Mouse (Mus musculus): Measurements from ENCODE around the gene Ank2.

The Ank2 gene

GRCm38 (mm10) chr3:127225799-127226730, 273.1 kb downstream of the Ank2 start:
- DNase-seq, result peak; percentile 4

- no peak for DNase-seq
These were observed 273.9 kb downstream of the Ank2 start for GRCm38 (mm10) chr3:127225167-127225798.

GRCm38 (mm10) chr3:127224315-127225166, 274.6 kb downstream of the Ank2 start:
- DNase-seq, result no peak

- no peak for DNase-seq
These were observed 277.1 kb downstream of the Ank2 start for GRCm38 (mm10) chr3:127222086-127222485.

- no peak for DNase-seq
These were observed 278.3 kb downstream of the Ank2 start for GRCm38 (mm10) chr3:127220859-127221258.

- DNase-seq, result no peak
These were observed 285.6 kb downstream of the Ank2 start for GRCm38 (mm10) chr3:127213534-127213933.

GRCm38 (mm10) chr3:127211119-127211518, 288.0 kb downstream of the Ank2 start:
- DNase-seq, result no peak

- no peak for DNase-seq
These were observed 288.6 kb downstream of the Ank2 start for GRCm38 (mm10) chr3:127210552-127210951.

- no peak for DNase-seq
These were observed 290.3 kb downstream of the Ank2 start for GRCm38 (mm10) chr3:127208871-127209270.

GRCm38 (mm10) chr3:127205883-127206434, 293.2 kb downstream of the Ank2 start:
- no peak for DNase-seq

- DNase-seq, result no peak
These were observed 296.6 kb downstream of the Ank2 start for GRCm38 (mm10) chr3:127202484-127203115.

GRCm38 (mm10) chr3:127200789-127201188, 298.4 kb downstream of the Ank2 start:
- DNase-seq, result no peak

- DNase-seq, result no peak
These were observed 300.0 kb downstream of the Ank2 start for GRCm38 (mm10) chr3:127199112-127199665.

GRCm38 (mm10) chr3:127198656-127199055, 300.5 kb downstream of the Ank2 start:
- no peak for DNase-seq

- no peak for DNase-seq
These were observed 310.4 kb downstream of the Ank2 start for GRCm38 (mm10) chr3:127188789-127189128.

- DNase-seq, result no peak
These were observed 310.9 kb downstream of the Ank2 start for GRCm38 (mm10) chr3:127188086-127188788.

GRCm38 (mm10) chr3:127187081-127187480, 312.1 kb downstream of the Ank2 start:
- no peak for DNase-seq

GRCm38 (mm10) chr3:127186239-127186638, 312.9 kb downstream of the Ank2 start:
- DNase-seq, result no peak

GRCm38 (mm10) chr3:127183998-127184753, 315.0 kb downstream of the Ank2 start:
- DNase-seq, result no peak

GRCm38 (mm10) chr3:127172697-127173096, 326.5 kb downstream of the Ank2 start:
- DNase-seq, result no peak

GRCm38 (mm10) chr3:127170246-127170645, 328.9 kb downstream of the Ank2 start:
- peak; percentile 45 for DNase-seq

Data from liver (tissue).